Mouse (Mus musculus): Measurements from ENCODE around the gene Rftn1.

The Rftn1 gene

DNA sequence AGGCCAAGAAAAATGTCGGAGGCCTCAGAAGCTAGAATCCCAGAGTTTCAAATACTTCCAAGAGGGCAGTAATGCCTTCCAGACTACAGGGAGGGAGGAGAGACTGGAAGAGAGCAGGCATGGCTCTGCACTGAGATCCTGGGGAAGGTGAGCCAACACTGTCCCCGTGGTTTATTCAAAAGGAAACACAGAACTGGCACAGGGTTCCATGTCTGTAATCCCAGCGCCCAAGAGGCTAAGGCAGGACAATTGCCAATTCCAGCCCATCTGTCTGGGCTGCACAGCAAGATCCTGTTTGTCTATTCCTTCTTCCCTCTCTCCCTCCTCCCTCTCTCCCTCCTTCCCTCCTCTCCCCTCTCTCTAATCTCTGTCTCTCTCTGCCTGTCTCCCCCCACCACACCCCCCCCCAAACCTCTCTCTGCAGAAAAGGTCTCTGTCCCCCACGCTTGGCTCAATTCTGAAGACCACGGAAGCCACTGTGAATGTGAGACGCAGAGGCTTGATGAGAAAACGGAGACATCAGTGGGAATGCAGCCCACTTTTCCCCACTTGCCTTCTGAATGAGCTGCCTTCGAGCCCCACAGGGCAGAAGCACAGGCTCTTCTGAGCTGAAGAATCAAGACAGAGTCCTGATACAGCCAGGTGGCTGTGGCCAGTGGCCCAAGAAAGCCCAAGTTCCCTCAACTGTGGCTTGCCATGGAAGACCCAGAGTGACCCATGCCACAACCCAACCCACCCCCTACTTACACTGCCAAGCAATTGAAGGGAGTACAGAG lies 8.8 kb upstream of the Rftn1 start:
- DNase-seq, result peak; percentile 86

- DNase-seq, result no peak
Observed at GRCm38 (mm10) chr17:50197572-50197971, 7.1 kb upstream of the Rftn1 start.

DNA sequence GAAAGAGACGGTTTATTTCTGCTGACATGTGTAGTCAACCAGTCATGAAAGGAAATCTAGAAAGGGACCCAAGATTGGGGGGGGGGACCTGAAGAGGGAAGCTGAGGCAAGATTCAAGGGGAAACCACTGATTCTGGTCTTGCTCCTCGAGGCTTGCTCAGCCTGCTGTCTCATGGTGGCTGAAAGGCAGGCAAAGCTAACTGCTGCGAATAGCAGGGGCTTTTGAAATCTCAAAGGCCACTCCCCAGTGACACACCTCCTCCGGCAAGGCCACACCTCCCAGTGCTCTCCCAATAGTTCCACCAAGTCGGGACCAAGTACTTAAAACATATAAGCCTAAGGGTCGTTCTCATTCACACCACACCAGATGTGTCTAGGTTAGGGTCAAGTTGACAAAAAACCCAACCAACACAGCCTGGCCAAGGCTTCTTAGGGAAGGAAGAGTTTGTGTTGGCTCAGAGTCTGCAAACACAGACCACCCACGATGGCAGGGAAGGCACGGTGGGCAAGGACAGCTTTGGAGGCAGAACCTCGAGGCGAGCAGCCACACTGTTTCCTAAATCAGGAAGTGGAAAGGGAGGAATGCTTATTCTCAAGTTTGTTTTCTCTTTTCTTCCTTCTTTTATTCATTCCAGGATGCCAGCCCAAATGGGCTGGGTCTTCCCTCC lies 5.7 kb upstream of the Rftn1 start:
- DNase-seq, result no peak

GRCm38 (mm10) chr17:50195399-50195798 lies 4.9 kb upstream of the Rftn1 start:
- no peak for DNase-seq

DNA sequence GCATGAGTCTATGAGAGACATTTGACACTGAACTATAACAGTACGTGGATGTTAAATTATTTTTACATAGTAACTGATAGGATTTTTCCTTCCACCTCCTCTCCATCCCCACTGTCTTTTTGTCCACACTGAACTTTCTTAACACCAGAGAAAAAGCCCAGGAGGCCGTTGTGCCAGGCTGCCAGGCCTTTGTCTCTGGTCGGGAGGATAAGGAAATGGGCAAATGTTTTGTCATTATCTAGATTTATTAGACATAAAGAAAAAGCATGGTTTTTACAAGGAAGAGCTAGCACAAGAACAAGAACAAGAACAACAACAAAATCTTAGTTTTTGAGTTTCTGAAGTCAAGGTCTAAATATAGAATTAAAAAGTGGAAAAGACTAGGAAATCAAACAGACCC lies 4.1 kb upstream of the Rftn1 start:
- no peak for DNase-seq

- no peak for DNase-seq
Observed at GRCm38 (mm10) chr17:50193653-50194052, 3.2 kb upstream of the Rftn1 start.

GRCm38 (mm10) chr17:50192376-50192940 lies 2.0 kb upstream of the Rftn1 start:
- DNase-seq, result no peak

GRCm38 (mm10) chr17:50191318-50191957 lies 964 bp upstream of the Rftn1 start:
- no peak for DNase-seq

DNA sequence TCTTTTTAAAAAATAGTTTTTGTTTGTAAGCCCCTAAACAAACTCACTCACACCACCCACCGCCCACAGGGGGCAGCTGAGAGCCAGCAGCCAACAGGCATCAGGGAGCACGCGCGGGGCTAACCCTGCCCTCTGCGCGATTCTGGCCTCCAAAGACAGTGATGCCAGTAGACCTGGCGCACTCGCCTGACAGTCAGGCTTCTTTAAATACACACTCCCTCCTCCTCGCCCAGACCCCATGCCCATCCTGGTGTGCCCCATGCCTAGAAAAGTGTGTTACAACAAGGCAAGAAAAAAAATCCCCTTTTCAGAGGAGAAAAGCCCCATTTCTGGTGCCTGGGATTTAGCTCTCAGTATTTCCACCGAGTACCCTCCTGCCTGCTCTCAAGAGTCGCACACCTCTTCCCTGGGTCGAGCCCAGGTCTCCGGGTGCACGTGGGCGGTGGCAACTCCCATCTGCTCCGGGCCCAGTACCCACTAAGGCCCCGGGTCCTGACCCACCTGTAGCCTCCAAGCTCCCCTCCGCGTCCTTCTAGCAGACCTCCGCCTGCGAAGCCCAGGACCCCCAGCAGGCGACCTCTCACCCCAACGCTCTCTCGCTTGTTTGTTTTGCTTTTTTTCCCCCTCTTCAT lies 977 bp downstream of the Rftn1 start:
- no peak for DNase-seq

DNA sequence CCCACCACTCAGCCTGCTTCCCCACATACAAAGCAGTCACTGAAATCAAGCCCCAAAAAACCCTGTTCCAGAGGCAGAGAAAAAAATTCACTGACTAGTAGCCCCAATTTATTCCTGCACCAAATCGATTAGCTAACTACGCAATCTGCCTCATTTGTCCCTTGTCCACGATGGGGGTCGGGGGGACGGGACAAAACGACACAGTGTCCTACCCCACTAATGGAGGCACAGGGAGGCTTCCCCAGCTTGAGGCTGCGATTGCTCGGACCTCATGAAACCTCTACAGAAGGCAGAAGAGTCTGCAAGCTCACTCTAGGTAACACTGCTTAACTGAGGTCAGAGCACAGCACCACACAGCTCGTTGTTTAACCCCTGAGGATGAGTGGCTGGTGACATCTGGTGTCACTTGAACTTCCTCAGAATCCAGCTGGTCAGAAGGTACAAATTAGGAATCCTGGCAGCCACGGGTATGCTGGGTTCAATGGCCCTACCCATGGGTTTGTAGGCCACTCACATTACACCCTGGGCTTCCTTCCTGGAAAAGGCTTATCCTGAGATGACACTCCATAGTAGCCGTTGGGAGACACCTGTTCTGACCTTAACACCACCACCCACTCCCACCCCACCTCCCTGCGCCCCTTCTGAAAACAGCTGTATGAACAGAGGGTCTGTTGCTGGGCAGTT lies 1.7 kb downstream of the Rftn1 start:
- no peak for DNase-seq

DNA sequence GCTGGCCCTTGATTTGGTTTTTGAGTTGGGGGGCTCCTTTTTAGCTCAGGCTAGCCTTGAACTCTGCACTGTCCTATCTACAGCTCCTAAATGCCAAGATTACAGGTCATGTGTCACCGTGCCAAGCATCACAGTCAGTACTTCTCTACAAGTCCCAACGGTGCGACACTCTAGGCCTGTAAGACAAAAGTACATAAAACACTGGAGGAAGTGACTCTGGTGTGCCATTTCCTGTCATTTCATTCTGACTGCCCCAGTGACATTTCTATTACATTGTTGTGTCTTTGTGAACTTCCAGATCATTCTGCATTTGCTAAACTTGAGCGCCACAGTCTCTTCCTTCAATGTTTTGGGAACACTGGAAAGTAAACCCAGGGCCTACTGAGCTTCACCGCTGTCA lies 4.9 kb downstream of the Rftn1 start:
- DNase-seq, result no peak

DNA sequence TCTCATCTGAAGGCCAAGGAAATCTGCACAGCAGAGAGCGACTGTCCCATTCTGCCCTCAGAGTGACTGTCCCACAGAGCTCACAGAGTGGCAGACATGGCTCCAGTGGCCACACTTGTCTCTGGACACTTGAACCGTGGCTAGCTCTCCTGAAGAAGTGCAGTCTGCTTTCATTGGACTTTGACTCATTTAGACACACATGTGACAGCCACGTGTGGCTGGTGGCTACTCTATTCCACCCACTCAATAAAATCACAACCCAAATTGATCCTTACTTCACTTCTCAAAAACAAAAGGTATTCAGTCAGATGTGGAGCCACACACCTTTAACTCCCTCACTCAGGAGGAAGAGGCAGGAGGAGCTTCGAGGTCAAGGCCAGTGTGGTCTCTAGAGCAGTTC lies 5.4 kb downstream of the Rftn1 start:
- DNase-seq, result no peak

GRCm38 (mm10) chr17:50184217-50185038 lies 6.0 kb downstream of the Rftn1 start:
- DNase-seq, result peak; percentile 84

DNA sequence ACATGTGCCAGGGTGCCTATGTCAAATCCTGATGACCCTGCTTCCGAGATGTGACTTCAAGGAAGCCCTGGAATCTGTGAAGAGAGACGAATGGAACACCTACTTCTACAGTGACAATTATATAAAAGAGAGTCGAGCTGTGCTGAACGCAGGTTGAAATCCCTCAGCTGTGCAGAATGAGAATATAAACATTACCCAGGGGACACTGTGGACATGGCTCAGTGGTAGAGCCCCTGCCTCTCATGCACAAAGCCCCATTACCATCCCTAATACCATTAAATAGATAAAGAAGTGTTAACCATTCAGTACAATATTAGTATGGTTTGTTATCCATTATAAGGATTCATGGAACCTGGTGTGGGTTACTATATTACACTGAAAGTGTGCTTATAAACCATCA lies 7.2 kb downstream of the Rftn1 start:
- DNase-seq, result no peak

DNA sequence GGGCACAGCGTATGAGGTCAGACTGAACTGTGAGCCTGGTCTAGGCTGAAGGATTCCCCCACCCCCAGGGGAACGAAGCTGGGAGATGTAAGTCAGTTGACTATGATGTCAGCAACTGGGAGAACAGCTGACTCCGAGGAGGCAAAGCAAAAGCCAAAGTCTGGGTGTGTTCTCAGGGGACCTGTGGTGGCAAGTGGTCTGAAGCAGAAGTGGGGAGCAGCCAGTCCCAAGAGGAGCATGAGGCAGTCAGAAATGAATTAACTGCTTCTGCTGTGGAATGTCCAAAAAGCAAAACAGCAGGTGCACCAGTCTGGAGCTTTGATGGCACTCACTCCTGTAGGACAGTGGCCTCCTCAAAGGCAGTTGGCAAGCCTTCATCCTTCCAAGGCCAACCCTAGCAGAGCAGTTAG lies 7.9 kb downstream of the Rftn1 start:
- peak; percentile 72 for DNase-seq

GRCm38 (mm10) chr17:50180899-50181570 lies 9.4 kb downstream of the Rftn1 start:
- DNase-seq, result no peak

DNA sequence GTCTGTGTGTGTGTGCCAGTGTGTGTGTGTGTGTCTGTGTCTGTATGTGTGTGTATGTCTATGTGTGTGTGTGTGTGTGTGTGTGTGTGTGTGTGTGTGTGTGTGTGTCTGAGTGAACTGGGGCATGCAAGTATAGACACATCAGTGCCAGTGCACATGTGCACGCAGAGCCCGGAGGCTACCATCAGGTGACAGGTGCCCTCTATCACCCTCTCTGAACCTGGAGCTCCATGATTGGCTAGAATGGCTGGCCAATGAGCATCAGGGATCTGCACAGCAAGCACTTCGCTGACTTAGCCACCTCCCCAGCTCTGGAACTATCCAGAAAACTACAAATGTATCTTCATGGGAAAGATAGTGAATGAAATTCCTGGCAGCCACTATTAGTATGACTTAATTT lies 16.7 kb downstream of the Rftn1 start:
- DNase-seq, result no peak

DNA sequence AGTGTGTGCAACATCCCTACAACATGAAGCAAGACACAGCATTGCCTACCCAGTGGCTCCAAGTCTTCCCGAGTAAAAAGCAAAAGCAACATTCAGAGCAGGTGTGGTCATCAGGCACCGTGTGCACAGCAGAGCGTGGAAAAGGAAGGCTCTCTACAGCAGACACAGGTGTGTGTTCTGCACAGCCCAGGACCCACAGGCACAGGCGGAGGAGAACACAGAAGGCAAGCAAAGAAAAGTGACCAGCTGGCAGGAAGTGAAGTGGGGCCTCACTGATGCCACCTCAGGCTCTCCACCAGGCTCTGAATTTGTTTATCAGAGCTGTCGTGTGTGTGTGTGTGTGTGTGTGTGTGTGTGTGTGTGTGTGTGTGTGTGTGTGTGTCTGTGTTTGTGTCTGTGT lies 17.1 kb downstream of the Rftn1 start:
- no peak for DNase-seq

- no peak for DNase-seq
Observed at GRCm38 (mm10) chr17:50172795-50173194, 17.7 kb downstream of the Rftn1 start.

- DNase-seq, result no peak
Observed at GRCm38 (mm10) chr17:50170935-50171545, 19.4 kb downstream of the Rftn1 start.

GRCm38 (mm10) chr17:50169946-50170427 lies 20.5 kb downstream of the Rftn1 start:
- no peak for DNase-seq
